Mouse (Mus musculus) thymus, postnatal 4 days (tissue): ENCODE measurements around the gene Hnrnpk.
"Not testable (repeated sequence)": the region's sequence is repeated elsewhere in the genome, so short reads cannot be mapped to it uniquely, and the experiment has no call there.

ENCODE experiments used
- DNase-seq: peaks from one replicate; pipeline ENCODE4 v3.0.0; 2021

Hnrnpk gene

GRCm38 (mm10) chr13:58388379-58388778 is 14.8 kb downstream of the Hnrnpk start:
- DNase-seq = no peak

GRCm38 (mm10) chr13:58387948-58388347 is 15.2 kb downstream of the Hnrnpk start:
- DNase-seq = peak; percentile 88

GRCm38 (mm10) chr13:58385547-58385920 is 17.6 kb downstream of the Hnrnpk start:
- DNase-seq = no peak

- peak; percentile 75 for DNase-seq
These were observed 18.2 kb downstream of the Hnrnpk start, which contains the start of gene 2210016F16Rik for GRCm38 (mm10) chr13:58384779-58385546. Gene 2210016F16Rik (minus strand): TSS chr13:58385225.

- DNase-seq = no peak
These were observed 18.8 kb downstream of the Hnrnpk start for GRCm38 (mm10) chr13:58384371-58384770.

- DNase-seq = peak; percentile 45
These were observed 30.0 kb downstream of the Hnrnpk start for GRCm38 (mm10) chr13:58373153-58373470.

GRCm38 (mm10) chr13:58372278-58373152 is 30.6 kb downstream of the Hnrnpk start:
- no peak for DNase-seq

GRCm38 (mm10) chr13:58368835-58369234 is 34.3 kb downstream of the Hnrnpk start:
- DNase-seq = no peak

GRCm38 (mm10) chr13:58367641-58368040 is 35.5 kb downstream of the Hnrnpk start:
- DNase-seq = no peak

GRCm38 (mm10) chr13:58366373-58366772 is 36.8 kb downstream of the Hnrnpk start:
- no peak for DNase-seq

- not testable (repeated sequence) for DNase-seq
These were observed 38.0 kb downstream of the Hnrnpk start for GRCm38 (mm10) chr13:58365179-58365578.

GRCm38 (mm10) chr13:58364353-58365175 is 38.6 kb downstream of the Hnrnpk start:
- DNase-seq = no peak

- no peak for DNase-seq
These were observed 43.9 kb downstream of the Hnrnpk start for GRCm38 (mm10) chr13:58359304-58359653.

GRCm38 (mm10) chr13:58358629-58359303 is 44.4 kb downstream of the Hnrnpk start, which contains the start of gene Kif27:
Gene Kif27 (minus strand): TSS chr13:58359122.
- DNase-seq = peak; percentile 93

GRCm38 (mm10) chr13:58352996-58353395 is 50.1 kb downstream of the Hnrnpk start:
- DNase-seq = no peak

GRCm38 (mm10) chr13:58350606-58351005 is 52.5 kb downstream of the Hnrnpk start:
- no peak for DNase-seq

- no peak for DNase-seq
These were observed 58.6 kb downstream of the Hnrnpk start for GRCm38 (mm10) chr13:58344505-58344904.
